Mouse (Mus musculus) limb, embryonic 14.5 days (tissue): ENCODE data around the gene Kcnb1. TPM values are rescaled to one million over a fixed set of nuclear protein-coding genes. Genes with fewer than 3 reads are reported as not detected.

Source experiments
- ATAC-seq: fragments of 200-750 bp; cut with Nextera tagmentation; 2 replicates; pipeline ENCODE4 v1.8.0; 2017; ENCODE audit warnings: low read depth, moderate number of reproducible peaks, moderate TSS enrichment; ENCODE audit not compliant: low FRiP score
- DNase-seq: peaks from one replicate; pipeline ENCODE4 v3.0.0-alpha.2; 2015; ENCODE audit warnings: low spot score
- H3K27ac ChIP-seq: fragments of 300-500 bp; sonication (generic); replicated peaks from 2 replicates; pipeline ENCODE4 v1.5.1; 2014; ENCODE audit warnings: low read depth, mild to moderate bottlenecking, low read length, moderate library complexity, mixed read lengths
- H3K27me3 ChIP-seq: fragments of 300-500 bp; sonication (generic); 2 replicates; pipeline ENCODE4 v1.6.1; 2014; ENCODE audit warnings: low read length, mixed read lengths; ENCODE audit not compliant: control insufficient read depth, insufficient read depth
- H3K36me3 ChIP-seq: fragments of 300-500 bp; sonication (generic); 2 replicates; pipeline ENCODE4 v1.6.1; 2014; ENCODE audit warnings: mild to moderate bottlenecking, low read length, moderate library complexity, mixed read lengths; ENCODE audit not compliant: control insufficient read depth, insufficient read depth
- H3K4me1 ChIP-seq: fragments of 300-500 bp; sonication (generic); 2 replicates; pipeline ENCODE4 v1.6.1; 2014; ENCODE audit warnings: antibody characterized with exemption, low read length, mixed read lengths; ENCODE audit not compliant: control insufficient read depth, insufficient read depth
- H3K4me2 ChIP-seq: fragments of 300-500 bp; sonication (generic); replicated peaks from 2 replicates; pipeline ENCODE4 v1.6.1; 2014; ENCODE audit warnings: low read depth, mild to moderate bottlenecking, low read length, moderate library complexity; ENCODE audit not compliant: severe bottlenecking
- H3K4me3 ChIP-seq: fragments of 300-500 bp; sonication (generic); replicated peaks from 2 replicates; pipeline ENCODE4 v1.5.1; 2014; ENCODE audit warnings: low read length
- H3K9ac ChIP-seq: fragments of 300-500 bp; sonication (generic); 2 replicates; pipeline ENCODE4 v1.6.1; 2014; ENCODE audit warnings: mild to moderate bottlenecking, low read depth, low read length, moderate library complexity; ENCODE audit not compliant: severe bottlenecking
- H3K9me3 ChIP-seq: fragments of 300-500 bp; sonication (generic); 2 replicates; pipeline ENCODE4 v1.6.1; 2016; ENCODE audit warnings: low read length; ENCODE audit not compliant: control insufficient read depth
- POLR2A ChIP-seq: fragments of 200-500 bp; IDR thresholded peaks from 2 replicates; pipeline ENCODE4 v1.8.0; 2012; ENCODE audit warnings: inconsistent platforms, mild to moderate bottlenecking, moderate library complexity, borderline replicate concordance; ENCODE audit not compliant: insufficient read depth, insufficient read length; ENCODE audit errors: extremely low read depth
- WGBS: fragments of 180-500 bp; shearing (Covaris S2); extraction: QIAGEN DNeasy Blood & Tissue Kit; methylation state at CpG from one replicate; pipeline ENCODE4 v1.1.7; 2014; 5-methylcytosine and 5-hydroxymethylcytosine counted together
- polyA plus RNA-seq, 2 experiments: library from polyadenylated mRNA; depleted of rRNA in 1 of 2; stranded (reverse) in 1 of 2; unstranded in 1 of 2; fragments of >200 nt; fragmentation: Nextera tagmentation in 1 of 2; extraction: Ambion mirVana in 1 of 2; gene quantifications; 2 replicates each; pipeline versions ENCODE4 v1.2.1 to v1.2.3; 2012 to 2014

Gene Kcnb1
- polyA plus RNA-seq, 2 experiments: 1.3 to 3.3 TPM

DNA sequence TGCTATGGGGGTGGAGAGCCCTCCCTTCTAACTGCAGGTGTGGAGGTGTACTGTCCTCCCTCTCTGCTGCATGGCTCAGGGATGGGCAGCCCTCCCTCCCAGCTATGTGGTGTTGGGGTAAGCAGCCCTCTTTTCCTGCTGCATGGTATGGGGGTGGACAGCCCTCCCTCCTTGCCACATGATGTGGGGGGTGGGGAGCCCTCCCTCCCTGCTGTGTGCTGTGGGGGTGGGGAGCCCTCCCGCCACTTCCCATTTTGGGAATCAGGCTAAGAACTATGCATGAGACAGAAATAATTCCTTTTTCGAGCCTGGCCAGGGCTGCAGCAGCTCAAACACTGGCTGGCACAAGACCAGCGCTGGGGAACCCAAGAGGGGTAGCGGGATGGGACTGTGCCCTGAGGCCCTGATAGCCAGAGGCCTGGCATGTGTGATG lies 34.4 kb downstream of the Kcnb1 start:
- no peak overlapping the region for H3K9ac ChIP-seq
- H3K27me3 ChIP-seq: no peaks in the 10 kb centered on the region
- no peak overlapping the region for H3K4me3 ChIP-seq
- TF ChIP-seq POLR2A: no peak
- H3K4me2 ChIP-seq: no peak overlapping the region
- H3K4me1 ChIP-seq: peaks cover 6% of the 10 kb centered on the region; the same call in 1 of the 2 replicates
- ATAC-seq: no peak
- no peaks in the 10 kb centered on the region for H3K9me3 ChIP-seq
- DNase-seq: no peak
- H3K36me3 ChIP-seq: no peaks in the 10 kb centered on the region
- WGBS: 56% methylated on average over 4 of the region's 4 CpGs
- H3K27ac ChIP-seq: no peak overlapping the region

DNA sequence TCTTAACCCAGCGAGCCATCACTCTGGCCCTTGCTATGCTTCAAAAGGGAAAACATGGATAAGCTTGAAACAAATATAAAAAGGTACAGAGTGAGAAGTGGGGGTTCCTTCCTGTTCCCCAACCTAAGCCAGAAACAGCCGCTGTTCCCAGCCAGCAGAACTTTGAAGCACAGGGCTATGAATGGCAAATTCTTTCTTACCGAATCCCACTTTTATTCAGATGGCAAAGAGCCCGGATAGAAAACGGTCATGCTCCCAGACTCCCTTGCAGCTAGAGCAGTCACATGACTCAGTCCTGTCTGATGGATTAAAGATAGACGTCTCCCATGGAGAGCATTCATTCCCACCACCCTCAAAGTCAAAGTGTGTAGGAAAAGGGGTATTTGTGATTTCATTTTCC lies 39.1 kb downstream of the Kcnb1 start:
- no peaks in the 10 kb centered on the region for H3K9me3 ChIP-seq
- no peak overlapping the region for H3K9ac ChIP-seq
- peaks cover 6% of the 10 kb centered on the region; the same call in 1 of the 2 replicates for H3K4me1 ChIP-seq
- no peaks in the 10 kb centered on the region for H3K27me3 ChIP-seq
- DNase-seq (no peak), ATAC-seq (no peak)
- no peaks in the 10 kb centered on the region for H3K36me3 ChIP-seq
- no peak overlapping the region for H3K27ac ChIP-seq
- H3K4me2 ChIP-seq: no peak overlapping the region
- no peak overlapping the region for H3K4me3 ChIP-seq
- TF ChIP-seq POLR2A: no peak
- WGBS: 88% methylated on average over 6 of the region's 6 CpGs

DNA sequence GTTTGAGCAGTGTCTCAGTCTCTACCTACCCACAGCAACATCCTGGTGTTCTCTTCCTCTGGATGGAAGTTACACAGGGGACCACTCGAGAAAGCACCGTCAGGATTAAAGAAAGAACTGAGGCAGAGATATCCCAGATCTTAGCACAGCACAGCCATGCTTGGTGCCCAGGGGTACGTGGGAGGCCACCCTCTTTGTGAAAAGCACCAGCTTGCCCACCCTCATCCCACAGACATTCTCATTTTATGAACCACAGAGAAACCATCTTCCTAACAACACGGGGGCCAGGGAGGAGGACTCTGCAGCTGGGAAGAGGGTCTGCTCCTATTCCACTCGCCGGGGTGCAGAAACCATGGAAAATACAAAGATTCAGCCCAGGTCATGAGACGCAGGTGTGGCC lies 39.8 kb downstream of the Kcnb1 start:
- H3K4me1 ChIP-seq: no peaks in the 10 kb centered on the region
- H3K4me3 ChIP-seq: no peak overlapping the region
- no peak for TF ChIP-seq POLR2A
- H3K27me3 ChIP-seq: 0 out of 2 replicates have a peak, but pooled peaks cover 6% of the 10 kb centered on the region
- DNase-seq: no peak
- no peak overlapping the region for H3K27ac ChIP-seq
- 91% methylated on average over 7 of the region's 7 CpGs for WGBS
- no peak overlapping the region for H3K4me2 ChIP-seq
- no peaks in the 10 kb centered on the region for H3K36me3 ChIP-seq
- ATAC-seq: no peak
- H3K9me3 ChIP-seq: no peaks in the 10 kb centered on the region
- no peak overlapping the region for H3K9ac ChIP-seq

DNA sequence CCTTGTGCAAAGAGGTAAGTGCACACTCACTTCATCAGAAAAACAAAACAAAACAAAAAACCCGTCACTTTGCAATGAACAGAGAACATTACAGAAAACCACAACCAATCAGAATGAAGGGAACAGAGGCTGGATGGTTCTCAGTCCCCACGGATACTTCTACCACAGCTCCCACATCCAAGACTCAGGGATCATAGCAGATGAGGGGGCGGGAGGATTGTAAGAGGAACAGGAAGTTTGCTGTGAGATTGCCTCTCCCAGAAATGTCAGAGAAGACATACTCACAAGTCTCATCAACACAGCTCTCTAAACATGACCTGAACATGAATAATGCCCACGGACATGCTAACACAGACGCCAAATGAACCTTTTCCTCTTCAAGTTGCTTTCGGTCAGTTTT lies 40.9 kb downstream of the Kcnb1 start:
- 95% methylated on average over 6 of the region's 6 CpGs for WGBS
- no peak for ATAC-seq

DNA sequence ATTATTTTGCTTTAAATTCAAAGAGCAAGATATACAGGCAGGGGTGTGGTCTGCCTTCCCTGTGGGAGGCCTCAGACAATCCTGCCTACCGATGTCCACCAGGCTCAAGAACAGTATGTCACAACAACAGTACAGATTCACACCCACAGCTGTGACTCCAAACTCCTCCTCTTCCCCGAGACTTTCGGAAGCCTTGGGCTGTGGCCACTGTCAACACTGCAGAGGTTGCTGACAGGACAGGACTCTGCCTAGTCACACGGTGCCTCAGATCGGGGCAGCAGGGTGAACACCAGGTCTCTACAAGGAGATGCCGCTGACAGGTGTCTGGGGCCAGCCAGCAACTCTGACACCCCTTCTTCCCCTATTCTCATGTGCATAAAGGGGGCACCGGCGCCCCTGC lies 42.2 kb downstream of the Kcnb1 start:
- TF ChIP-seq POLR2A: no peak
- H3K27me3 ChIP-seq: peaks cover 10% of the 10 kb centered on the region; the same call in 1 of the 2 replicates
- H3K9me3 ChIP-seq: no peaks in the 10 kb centered on the region
- H3K4me1 ChIP-seq: no peaks in the 10 kb centered on the region; the same call in 1 of the 2 replicates
- no peaks in the 10 kb centered on the region for H3K36me3 ChIP-seq
- WGBS: 78% methylated on average over 8 of the region's 8 CpGs
- DNase-seq (no peak), ATAC-seq (no peak)
- H3K9ac ChIP-seq: no peak overlapping the region
- H3K27ac ChIP-seq: no peak overlapping the region
- H3K4me2 ChIP-seq: no peak overlapping the region
- H3K4me3 ChIP-seq: no peak overlapping the region

More for the DNA sequence above, 40.9 kb downstream of the Kcnb1 start:
- H3K4me2 ChIP-seq: no peak overlapping the region
- no peaks in the 10 kb centered on the region; the same call in 1 of the 2 replicates for H3K4me1 ChIP-seq
- H3K27ac ChIP-seq: no peak overlapping the region
- no peak for TF ChIP-seq POLR2A
- H3K27me3 ChIP-seq: peaks cover 10% of the 10 kb centered on the region; the same call in 1 of the 2 replicates
- DNase-seq: no peak
- H3K9ac ChIP-seq: no peak overlapping the region
- H3K9me3 ChIP-seq: no peaks in the 10 kb centered on the region
- no peak overlapping the region for H3K4me3 ChIP-seq
- no peaks in the 10 kb centered on the region for H3K36me3 ChIP-seq

DNA sequence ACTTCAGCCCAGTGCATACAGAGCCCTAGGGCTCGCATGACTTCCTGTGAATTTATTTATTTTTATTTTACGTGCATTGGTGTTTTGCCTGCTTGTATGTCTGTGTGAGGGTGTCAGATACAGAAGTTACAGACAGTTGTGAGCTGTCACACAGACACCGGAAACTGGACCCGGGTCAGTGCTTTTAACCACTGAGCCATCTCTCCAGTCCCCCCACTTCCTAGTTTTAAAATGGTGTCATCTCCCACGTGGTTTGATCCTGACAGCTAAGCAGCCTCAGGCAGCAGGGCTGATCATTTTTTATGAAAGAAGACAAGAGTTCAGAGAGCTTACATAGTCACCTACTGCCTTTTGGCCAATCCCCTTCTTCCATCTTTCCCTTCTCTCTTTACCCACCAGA lies 44.1 kb downstream of the Kcnb1 start:
- DNase-seq (no peak), ATAC-seq (no peak)
- no peak for TF ChIP-seq POLR2A
- Histone ChIP-seq H3K4me1 (no peaks in the 10 kb centered on the region; the same call in 1 of the 2 replicates), H3K9me3 (no peaks in the 10 kb centered on the region), H3K27ac (no peak overlapping the region), H3K4me2 (no peak overlapping the region), H3K9ac (no peak overlapping the region), H3K4me3 (no peak overlapping the region), H3K36me3 (no peaks in the 10 kb centered on the region), H3K27me3 (peaks cover 10% of the 10 kb centered on the region; the same call in 1 of the 2 replicates)
- WGBS: 62% methylated on average over 5 of the region's 5 CpGs
